Mouse (Mus musculus) T-cell, adult 2 months (primary cell): Measurements from ENCODE around the gene Psmb3.

Experiments used
- DNase-seq: peaks from one replicate; pipeline ENCODE4 v3.0.0; 2022; ENCODE audit warnings: low spot score

Psmb3 gene

GRCm38 (mm10) chr11:97753277-97753676 is 50.1 kb downstream of the Psmb3 start:
- no peak for DNase-seq

- no peak for DNase-seq
Observed at GRCm38 (mm10) chr11:97758125-97758524, 54.9 kb downstream of the Psmb3 start.

GRCm38 (mm10) chr11:97758942-97759341 is 55.7 kb downstream of the Psmb3 start:
- DNase-seq: no peak

- DNase-seq: no peak
Observed at GRCm38 (mm10) chr11:97761638-97762037, 58.4 kb downstream of the Psmb3 start.
